Mouse (Mus musculus): Measurements from ENCODE around the gene Bnipl.

- TF ChIP-seq CTCF (conservative IDR thresholded peaks at IDR 0.05; ENCODE audit: low read length): no peak
- TF ChIP-seq NANOG (IDR thresholded peaks at IDR 0.05; ENCODE audit: borderline replicate concordance, low read length): no peak
These were observed 33.7 kb upstream of the Bnipl start for GRCm38 (mm10) chr3:95284501-95285281.
